Mouse (Mus musculus): ENCODE measurements around the gene Dip2b. TPM values are rescaled to one million over a fixed set of nuclear protein-coding genes. Genes with fewer than 3 reads are reported as not detected.
"Not testable (repeated sequence)": the region's sequence is repeated elsewhere in the genome, so short reads cannot be mapped to it uniquely, and the experiment has no call there.

Dip2b gene
- polyA plus RNA-seq, 1 experiment from 2014 or later, result 15.0 TPM

- WGBS, result 95% methylated on average over 7 of the region's 7 CpGs
- Histone ChIP-seq H3K9ac (no peak overlapping the region), H3K4me3 (no peak overlapping the region), H3K4me2 (replicated peaks) (no peak overlapping the region), H3K27me3 (no peaks in the 10 kb centered on the region), H3K9me3 (no peaks in the 10 kb centered on the region), H3K4me1 (no peaks in the 10 kb centered on the region), H3K27ac (no peak overlapping the region), H3K36me3 (peaks cover 54% of the 10 kb centered on the region)
- ATAC-seq (ENCODE audit: insufficient number of reproducible peaks, insufficient read depth, low FRiP score, low TSS enrichment), result no peak
These were observed 220.4 kb downstream of the Dip2b start for GRCm38 (mm10) chr15:100258646-100259425.

DNA sequence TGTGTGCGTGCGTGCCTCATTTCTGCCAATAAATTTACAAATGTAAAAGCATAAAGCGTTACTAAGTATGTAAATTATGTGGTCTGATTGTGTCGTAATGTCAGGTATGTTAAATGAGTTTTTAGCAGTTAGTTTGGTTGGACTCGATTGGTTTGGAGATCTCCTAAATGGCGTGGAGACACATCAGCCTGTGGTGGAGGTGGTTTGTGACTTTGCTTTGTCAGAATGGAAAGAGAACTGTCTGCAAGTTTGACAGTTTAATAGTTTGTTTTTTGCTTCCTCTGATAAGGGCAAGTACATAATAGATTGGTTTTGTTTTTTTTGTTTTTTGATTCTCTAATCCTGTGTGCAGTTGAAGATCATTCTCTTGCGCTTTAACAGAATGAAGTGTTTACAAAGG lies 221.9 kb downstream of the Dip2b start:
- not testable (repeated sequence) for H3K4me1 ChIP-seq; H3K4me3 ChIP-seq; ATAC-seq (ENCODE audit: insufficient number of reproducible peaks, insufficient read depth, low FRiP score, low TSS enrichment); H3K9me3 ChIP-seq; H3K27ac ChIP-seq; H3K9ac ChIP-seq; H3K4me2 ChIP-seq (replicated peaks); H3K27me3 ChIP-seq
- WGBS, result 89% methylated on average over 7 of the region's 7 CpGs
- peaks cover 38% of the 10 kb centered on the region for H3K36me3 ChIP-seq

GRCm38 (mm10) chr15:100263246-100263905 lies 224.9 kb downstream of the Dip2b start:
- no peak overlapping the region for H3K4me2 ChIP-seq (replicated peaks)
- H3K27ac ChIP-seq, result no peak overlapping the region
- H3K36me3 ChIP-seq, result peaks cover 15% of the 10 kb centered on the region
- no peaks in the 10 kb centered on the region for H3K27me3 ChIP-seq
- no peak overlapping the region for H3K9ac ChIP-seq
- no peak for ATAC-seq (ENCODE audit: insufficient number of reproducible peaks, insufficient read depth, low FRiP score, low TSS enrichment)
- no peaks in the 10 kb centered on the region for H3K4me1 ChIP-seq
- 19% methylated on average over 4 of the region's 4 CpGs for WGBS
- H3K4me3 ChIP-seq, result no peak overlapping the region
- no peaks in the 10 kb centered on the region for H3K9me3 ChIP-seq

GRCm38 (mm10) chr15:100265586-100266325 lies 227.3 kb downstream of the Dip2b start:
- Histone ChIP-seq H3K36me3 (peaks cover 4% of the 10 kb centered on the region), H3K27ac (no peak overlapping the region), H3K27me3 (no peaks in the 10 kb centered on the region), H3K4me2 (replicated peaks) (no peak overlapping the region), H3K4me3 (no peak overlapping the region), H3K9ac (no peak overlapping the region), H3K4me1 (no peaks in the 10 kb centered on the region), H3K9me3 (no peaks in the 10 kb centered on the region)
- WGBS, result 85% methylated on average over 4 of the region's 5 CpGs
- no peak for ATAC-seq (ENCODE audit: insufficient number of reproducible peaks, insufficient read depth, low FRiP score, low TSS enrichment)

GRCm38 (mm10) chr15:100268916-100269315 lies 230.5 kb downstream of the Dip2b start:
- WGBS, result 62% methylated on average over 2 of the region's 2 CpGs
- ATAC-seq (ENCODE audit: insufficient number of reproducible peaks, insufficient read depth, low FRiP score, low TSS enrichment), result no peak
- Histone ChIP-seq H3K27ac (no peak overlapping the region), H3K4me1 (no peaks in the 10 kb centered on the region), H3K4me2 (replicated peaks) (no peak overlapping the region), H3K9me3 (no peaks in the 10 kb centered on the region), H3K27me3 (no peaks in the 10 kb centered on the region), H3K36me3 (no peaks in the 10 kb centered on the region), H3K9ac (no peak overlapping the region), H3K4me3 (no peak overlapping the region)

Other genes starting within 250 kb of the Dip2b start
- gene Lima1, start 163.2 kb upstream of the Dip2b start, polyA plus RNA-seq (2016; fragmentation: Nextera tagmentation; extraction: Ambion mirVana), result 86.5 and 92.7 TPM in 2 replicates
- gene Fam186a, start 71.6 kb upstream of the Dip2b start, polyA plus RNA-seq (2016; fragmentation: Nextera tagmentation; extraction: Ambion mirVana), result not detected in 2 replicates
- gene Larp4, start 68.6 kb upstream of the Dip2b start, polyA plus RNA-seq (2016; fragmentation: Nextera tagmentation; extraction: Ambion mirVana), result 29.9 and 31.0 TPM in 2 replicates
- 45.0 and 46.8 TPM in 2 replicates for gene Atf1, start 189.2 kb downstream of the Dip2b start, polyA plus RNA-seq (2016; fragmentation: Nextera tagmentation; extraction: Ambion mirVana)
- gene Tmprss12, start 242.2 kb downstream of the Dip2b start, polyA plus RNA-seq (2016; fragmentation: Nextera tagmentation; extraction: Ambion mirVana), result not detected in 2 replicates